34 mouse cellular contexts compared by ENCODE assay signal in the genomic region with DNA sequence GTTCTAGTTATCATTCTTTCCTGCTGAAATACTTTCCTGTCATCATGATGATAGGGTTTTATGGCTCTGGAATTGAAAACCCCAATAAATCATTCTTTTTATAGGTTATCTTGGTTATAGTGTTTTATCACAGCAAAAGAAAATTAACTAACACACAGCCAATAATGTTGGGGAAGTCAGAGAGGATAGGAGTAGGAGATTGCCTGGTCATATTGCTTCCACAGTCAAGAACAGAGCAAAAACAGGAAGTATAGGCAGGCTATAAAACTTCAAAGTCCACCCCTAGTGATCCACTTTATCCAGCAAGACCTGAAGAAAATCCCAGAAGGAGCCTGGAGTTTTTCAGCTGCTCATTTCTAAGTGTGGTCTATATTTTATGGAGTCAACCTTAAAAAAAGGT.
"Had no signal": no experiment of that assay in that cellular context is flagged by ENCODE, and none has a peak within 500 bp of the region (broad histone marks: within the 10 kb centered on the region; RNA-seq: fewer than 3 reads in every experiment).

No protein-coding gene starts in this region.

- H3K9ac ChIP-seq: heart, embryonic 12.5 days; heart, embryonic 13.5 days; heart, embryonic 15.5 days; hindbrain, embryonic 12.5 days; hindbrain, embryonic 13.5 days; hindbrain, embryonic 14.5 days; hindbrain, embryonic 15.5 days; kidney, embryonic 15.5 days had no signal

- H3K9me3 ChIP-seq: heart, embryonic 10.5 days; heart, embryonic 12.5 days; heart, embryonic 15.5 days; hindbrain, embryonic 10.5 days; hindbrain, embryonic 12.5 days; hindbrain, embryonic 13.5 days; hindbrain, embryonic 15.5 days; kidney, embryonic 15.5 days had no signal

- H3K4me1 ChIP-seq: heart, embryonic 10.5 days; heart, embryonic 12.5 days; heart, embryonic 13.5 days; heart, embryonic 15.5 days; hindbrain, embryonic 10.5 days; hindbrain, embryonic 12.5 days; hindbrain, embryonic 13.5 days; hindbrain, embryonic 15.5 days; kidney, embryonic 15.5 days had no signal

- H3K36me3 ChIP-seq: heart, embryonic 10.5 days; heart, embryonic 12.5 days; heart, embryonic 13.5 days; heart, embryonic 15.5 days; hindbrain, embryonic 10.5 days; hindbrain, embryonic 12.5 days; hindbrain, embryonic 13.5 days; hindbrain, embryonic 15.5 days; kidney, embryonic 15.5 days had no signal

- H3K4me3 ChIP-seq: heart, adult 2 months; heart, embryonic 10.5 days; heart, embryonic 12.5 days; heart, embryonic 13.5 days; heart, embryonic 15.5 days; hindbrain, embryonic 10.5 days; hindbrain, embryonic 12.5 days; hindbrain, embryonic 13.5 days; hindbrain, embryonic 15.5 days; kidney, embryonic 15.5 days; layer of hippocampus, adult 2 months; left cerebral cortex, adult 2 months had no signal

- H3K4me2 ChIP-seq: heart, embryonic 11.5 days; heart, embryonic 12.5 days; heart, embryonic 13.5 days; heart, embryonic 15.5 days; hindbrain, embryonic 12.5 days; hindbrain, embryonic 13.5 days; hindbrain, embryonic 14.5 days; hindbrain, embryonic 15.5 days; kidney, embryonic 15.5 days had no signal

- H3K27ac ChIP-seq: heart, adult 2 months; heart, embryonic 10.5 days; heart, embryonic 13.5 days; heart, embryonic 15.5 days; hindbrain, embryonic 10.5 days; hindbrain, embryonic 12.5 days; hindbrain, embryonic 13.5 days; hindbrain, embryonic 14.5 days; hindbrain, embryonic 15.5 days; hindbrain, postnatal 0 days; kidney, embryonic 15.5 days; kidney, postnatal 0 days; layer of hippocampus, adult 2 months; left cerebral cortex, adult 2 months had no signal

- H3K27me3 ChIP-seq: heart, embryonic 12.5 days; heart, embryonic 13.5 days; heart, embryonic 15.5 days; hindbrain, embryonic 12.5 days; hindbrain, embryonic 13.5 days; hindbrain, embryonic 15.5 days; kidney, embryonic 15.5 days had no signal

- DNase-seq: heart, adult 2 months; heart, postnatal 10 days; heart, postnatal 14 days; heart, postnatal 36 days; heart, postnatal 4 days; kidney, adult 11 months; kidney, adult 18-20 months; kidney, adult 2 months; kidney, adult 8-10 months; kidney, adult 9 months; kidney, postnatal 10 days; kidney, postnatal 14 days; kidney, postnatal 25 days; kidney, postnatal 36 days; kidney, postnatal 4 days; layer of hippocampus, adult 9-11 months; layer of hippocampus, postnatal 36 days had no signal

- ATAC-seq: hindbrain, embryonic 16.5 days; hindbrain, postnatal 0 days; inflammation-experienced regulatory T-cells, adult 6 months had no signal
